Mouse (Mus musculus) 3134 (cell line): ENCODE measurements at regions not wholly inside any gene's neighbourhood (a gene's known extent, or its start where the extent isn't known, plus 50 kb on each side); places are given as distances from the start of the nearest gene placed in this dataset.
"Not testable (repeated sequence)": the region's sequence is repeated elsewhere in the genome, so short reads cannot be mapped to it uniquely, and the experiment has no call there.

Source experiments
- DNase-seq: peaks from one replicate; pipeline ENCODE4 v3.0.0-alpha.2; 2011; ENCODE audit warnings: low spot score; ENCODE audit not compliant: insufficient read length; ENCODE audit errors: extremely low read depth

GRCm38 (mm10) chr17:16516173-16516572 lies 547.7 kb upstream of the Zfp960 start:
- no peak for DNase-seq

GRCm38 (mm10) chr17:16493951-16494350 lies 570.0 kb upstream of the Zfp960 start:
- DNase-seq: no peak

GRCm38 (mm10) chr17:16493546-16493945 lies 570.4 kb upstream of the Zfp960 start:
- no peak for DNase-seq

GRCm38 (mm10) chr17:16492551-16492950 lies 571.4 kb upstream of the Zfp960 start:
- peak; percentile 71 for DNase-seq

GRCm38 (mm10) chr17:16486355-16486754 lies 577.6 kb upstream of the Zfp960 start:
- DNase-seq: no peak

- no peak for DNase-seq
Observed at GRCm38 (mm10) chr17:16483976-16484375, 579.9 kb upstream of the Zfp960 start.

- peak; percentile 36 for DNase-seq
Observed at GRCm38 (mm10) chr17:16481722-16482121, 582.2 kb upstream of the Zfp960 start.

- DNase-seq: no peak
Observed at GRCm38 (mm10) chr17:16480579-16480978, 583.3 kb upstream of the Zfp960 start.

GRCm38 (mm10) chr17:16461208-16461607 lies 602.7 kb upstream of the Zfp960 start:
- no peak for DNase-seq

GRCm38 (mm10) chr17:16453098-16453497 lies 610.8 kb upstream of the Zfp960 start:
- no peak for DNase-seq

- no peak for DNase-seq
Observed at GRCm38 (mm10) chr17:16444562-16444961, 613.7 kb upstream of the Rgmb start.

- no peak for DNase-seq
Observed at GRCm38 (mm10) chr17:16395193-16395612, 564.4 kb upstream of the Rgmb start.

GRCm38 (mm10) chr17:16374855-16375221 lies 544.0 kb upstream of the Rgmb start:
- not testable (repeated sequence) for DNase-seq

- not testable (repeated sequence) for DNase-seq
Observed at GRCm38 (mm10) chr17:16374119-16374854, 543.4 kb upstream of the Rgmb start.

- DNase-seq: no peak
Observed at GRCm38 (mm10) chr17:16372976-16373375, 542.1 kb upstream of the Rgmb start.

- no peak for DNase-seq
Observed at GRCm38 (mm10) chr17:16344061-16344460, 513.2 kb upstream of the Rgmb start.

- DNase-seq: peak; percentile 35
Observed at GRCm38 (mm10) chr17:16342785-16343184, 511.9 kb upstream of the Rgmb start.

GRCm38 (mm10) chr17:16339720-16340470 lies 509.1 kb upstream of the Rgmb start:
- peak; percentile 11 for DNase-seq

GRCm38 (mm10) chr17:16311914-16312313 lies 481.1 kb upstream of the Rgmb start:
- no peak for DNase-seq

- no peak for DNase-seq
Observed at GRCm38 (mm10) chr17:16311196-16311873, 480.5 kb upstream of the Rgmb start.

GRCm38 (mm10) chr17:16301776-16302175 lies 470.9 kb upstream of the Rgmb start:
- no peak for DNase-seq
